Mouse (Mus musculus) central nervous system, embryonic 14 days (tissue): ENCODE results near the gene Iglon5. TPM values are rescaled to one million over a fixed set of nuclear protein-coding genes. Genes with fewer than 3 reads are reported as not detected.

Experiments
- polyA plus RNA-seq: library from polyadenylated mRNA; depleted of rRNA; stranded (reverse); fragments of >200 nt; gene quantifications from 2 replicates; pipeline ENCODE4 v1.2.3, GENCODE M21; 2012; rRNA removed

Iglon5 gene
- polyA plus RNA-seq = 88.3 and 95.3 TPM in 2 replicates

GRCm38 (mm10) chr7:43489631-43490125 is at the start of gene Iglon5:
Iglon5 (minus strand) TSS chr7:43490075.

GRCm38 (mm10) chr7:43462851-43463250 is 27.0 kb downstream of the Iglon5 start, which contains the start of gene Vsig10l:
Vsig10l (plus strand) TSS chr7:43463151.

GRCm38 (mm10) chr7:43443917-43444293 is 46.0 kb downstream of the Iglon5 start, which contains the start of the genes Etfb and Gm45233:
Etfb (plus strand) TSS chr7:43444083.
Gm45233 (plus strand) TSS chr7:43444128.

GRCm38 (mm10) chr7:43440482-43440881 is 49.4 kb downstream of the Iglon5 start, which contains the start of gene Cldnd2:
Cldnd2 (plus strand) TSS chr7:43440782.

GRCm38 (mm10) chr7:43436341-43437255 is 53.3 kb downstream of the Iglon5 start, which contains the start of gene Nkg7:
Nkg7 (plus strand) TSS chr7:43437073.

GRCm38 (mm10) chr7:43427406-43427805 is 62.5 kb downstream of the Iglon5 start, which contains the start of gene Lim2:
Lim2 (plus strand) TSS chr7:43427670.

Other genes starting within 250 kb of the Iglon5 start
- gene Zfp715, start 176.8 kb downstream of the Iglon5 start, polyA plus RNA-seq = 15.0 TPM in 2 replicates
- gene Siglecf, start 138.7 kb downstream of the Iglon5 start, polyA plus RNA-seq = 0.11 and 0.14 TPM in 2 replicates
- 0.04 and 0.43 TPM in 2 replicates for gene Siglecg, start 81.9 kb downstream of the Iglon5 start, polyA plus RNA-seq
- not detected in 2 replicates for gene Lim2, start 62.4 kb downstream of the Iglon5 start, polyA plus RNA-seq
- gene Nkg7, start 53.0 kb downstream of the Iglon5 start, polyA plus RNA-seq = 0.09 TPM in 1 of 2 replicates, not detected in the other
- gene Cldnd2, start 49.3 kb downstream of the Iglon5 start, polyA plus RNA-seq = not detected in 2 replicates
- 81.8 and 99.5 TPM in 2 replicates for gene Etfb, start 46.0 kb downstream of the Iglon5 start, polyA plus RNA-seq
- 0.95 and 1.3 TPM in 2 replicates for gene Gm45233, start 45.9 kb downstream of the Iglon5 start, polyA plus RNA-seq
- gene Vsig10l, start 26.9 kb downstream of the Iglon5 start, polyA plus RNA-seq = 7.2 and 7.9 TPM in 2 replicates
- gene 4931406B18Rik, start 15.9 kb upstream of the Iglon5 start, polyA plus RNA-seq = 0.02 TPM in 1 of 2 replicates, not detected in the other
- gene Cd33, start 54.4 kb upstream of the Iglon5 start, polyA plus RNA-seq = 1.4 and 1.5 TPM in 2 replicates
- 9.2 and 13.1 TPM in 2 replicates for gene Zfp658, start 72.2 kb upstream of the Iglon5 start, polyA plus RNA-seq
- 5.6 and 7.6 TPM in 2 replicates for gene Zfp719, start 89.5 kb upstream of the Iglon5 start, polyA plus RNA-seq
- 0.29 and 0.45 TPM in 2 replicates for gene Zfp819, start 117.1 kb upstream of the Iglon5 start, polyA plus RNA-seq
- 0.04 TPM in 1 of 2 replicates, not detected in the other for gene Ceacam18, start 144.6 kb upstream of the Iglon5 start, polyA plus RNA-seq
- 0.37 and 0.43 TPM in 2 replicates for gene Siglece, start 170.1 kb upstream of the Iglon5 start, polyA plus RNA-seq
- gene Ctu1, start 181.9 kb upstream of the Iglon5 start, polyA plus RNA-seq = 20.2 and 24.4 TPM in 2 replicates
- 0.10 and 0.16 TPM in 2 replicates for gene Klk14, start 200.3 kb upstream of the Iglon5 start, polyA plus RNA-seq
- 0.09 TPM in 1 of 2 replicates, not detected in the other for gene Klk13, start 222.5 kb upstream of the Iglon5 start, polyA plus RNA-seq